Mouse (Mus musculus) gastrocnemius, postnatal 25 days (tissue): Measurements from ENCODE around the gene Paqr7. TPM values are rescaled to one million over a fixed set of nuclear protein-coding genes. Genes with fewer than 3 reads are reported as not detected.
A peak's percentile ranks its signal among the peaks of the same experiment; 100 is the strongest.

Source experiments
- DNase-seq: peaks from one replicate; pipeline ENCODE4 v3.0.0; 2022
- long read RNA-seq, 2 experiments: library from polyadenylated mRNA; stranded (forward); transcript quantifications; one replicate each; pipeline ENCODE4 v2.0.0; 2021
- total RNA-seq, 2 experiments: library from RNA; stranded (reverse); gene quantifications; 1 replicate in 1 of 2; 2 replicates in 1 of 2; pipeline ENCODE4 v1.2.3; 2021

Paqr7 gene
- total RNA-seq: 1 to 10 TPM; 2.3 to 4.9 TPM
- long read RNA-seq, experiment 1, partial matches to known transcripts: 8 of 10 reads
- long read RNA-seq, experiment 1, other reads (novel, unspliced or antisense): 0 of 10 reads
- long read RNA-seq, experiment 2, partial matches to known transcripts: 0 of 11 reads
- long read RNA-seq, experiment 2, other reads (novel, unspliced or antisense): 9 of 11 reads

DNA sequence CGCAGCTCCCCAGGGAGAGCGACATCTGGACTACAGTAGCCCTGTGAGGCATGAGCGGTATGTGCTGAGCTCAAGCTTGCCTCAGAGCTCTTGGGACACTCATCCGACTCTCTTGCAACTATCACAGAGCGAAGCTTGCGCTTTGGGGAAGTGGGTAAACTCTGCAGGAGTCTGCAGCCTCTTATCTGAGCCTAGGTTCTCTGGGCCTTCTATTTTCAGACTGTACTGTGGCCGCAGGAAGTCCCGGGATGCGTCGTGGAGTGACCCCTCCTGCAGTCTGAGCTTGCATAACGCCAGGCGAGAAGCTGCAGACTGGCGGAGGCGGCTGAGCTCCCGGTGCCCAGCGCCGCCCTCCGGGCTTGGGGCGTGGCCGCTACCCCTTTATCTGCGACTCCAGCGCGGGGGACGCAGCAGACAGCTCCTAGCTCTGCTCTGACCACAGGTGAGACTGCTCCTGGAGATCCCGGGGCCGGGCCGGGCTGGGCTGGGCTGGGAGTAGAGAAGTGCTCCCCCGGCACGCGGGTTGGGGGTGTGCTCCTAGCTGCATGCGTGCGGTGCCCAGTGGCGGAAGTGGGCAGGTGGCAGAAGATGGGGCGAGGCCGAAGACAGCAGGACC, at the start of gene Paqr7:
Gene Paqr7, plus strand, starts transcription at position 103 of the 616 bp plus-strand sequence.
- DNase-seq: peak; percentile 78

DNA sequence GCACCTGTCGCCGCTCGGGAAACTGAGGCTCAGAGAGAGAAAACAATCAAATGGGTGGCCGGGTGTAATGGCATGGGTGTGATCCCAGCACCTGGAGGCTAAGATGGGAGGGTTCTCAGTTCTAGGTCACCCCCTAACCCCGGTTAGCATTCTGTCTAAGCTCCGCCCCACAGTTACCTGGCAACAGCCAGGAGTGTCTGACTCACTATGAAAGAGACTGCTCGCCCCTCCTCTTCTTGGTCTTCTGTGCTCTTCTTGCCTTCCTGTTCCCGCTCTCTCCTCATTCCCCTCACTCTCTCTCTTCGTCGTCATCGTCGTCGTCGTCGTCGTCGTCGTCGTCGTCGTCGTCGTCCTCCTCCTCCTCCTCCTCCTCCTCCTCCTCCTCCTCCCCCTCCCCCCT, 48.5 kb upstream of the Paqr7 start:
- no peak for DNase-seq

DNA sequence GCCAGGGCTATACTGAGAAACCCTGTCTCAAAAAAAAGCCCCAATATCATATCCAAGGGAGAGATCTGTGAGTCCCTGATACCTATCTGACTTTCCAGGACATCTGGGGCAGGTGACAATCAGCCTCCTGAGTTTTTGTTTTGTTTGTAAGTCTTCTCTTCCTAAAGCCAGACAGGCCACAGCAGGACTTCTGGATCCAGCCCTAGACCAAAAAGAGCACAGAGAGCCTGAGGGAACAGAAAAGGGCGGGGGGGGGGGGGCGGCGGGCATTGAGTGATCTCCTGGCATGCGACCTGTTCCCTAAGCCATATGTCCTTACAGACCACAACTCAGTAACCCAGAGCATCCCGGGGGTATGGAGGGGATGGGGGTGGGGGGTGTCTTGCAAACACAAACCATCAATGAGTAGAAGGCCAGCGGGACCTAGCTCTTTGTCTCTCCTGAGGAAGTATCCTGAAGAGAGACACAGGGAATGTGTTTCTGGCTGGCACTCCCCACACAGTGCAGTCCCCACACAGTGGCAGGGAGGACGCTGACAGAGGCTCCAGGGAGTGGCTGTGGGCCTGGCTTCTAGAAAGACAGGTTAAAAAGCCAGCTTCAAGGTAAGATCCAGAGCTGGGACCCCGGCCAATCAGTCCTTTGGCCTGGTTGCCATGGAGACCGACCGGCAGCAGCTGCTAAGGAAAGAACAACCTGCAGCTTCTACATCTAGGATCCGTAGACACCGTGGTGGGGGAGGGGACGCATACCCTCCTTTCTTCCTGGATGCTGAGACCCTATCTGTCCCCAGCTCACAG, 46.7 kb upstream of the Paqr7 start:
- no peak for DNase-seq

DNA sequence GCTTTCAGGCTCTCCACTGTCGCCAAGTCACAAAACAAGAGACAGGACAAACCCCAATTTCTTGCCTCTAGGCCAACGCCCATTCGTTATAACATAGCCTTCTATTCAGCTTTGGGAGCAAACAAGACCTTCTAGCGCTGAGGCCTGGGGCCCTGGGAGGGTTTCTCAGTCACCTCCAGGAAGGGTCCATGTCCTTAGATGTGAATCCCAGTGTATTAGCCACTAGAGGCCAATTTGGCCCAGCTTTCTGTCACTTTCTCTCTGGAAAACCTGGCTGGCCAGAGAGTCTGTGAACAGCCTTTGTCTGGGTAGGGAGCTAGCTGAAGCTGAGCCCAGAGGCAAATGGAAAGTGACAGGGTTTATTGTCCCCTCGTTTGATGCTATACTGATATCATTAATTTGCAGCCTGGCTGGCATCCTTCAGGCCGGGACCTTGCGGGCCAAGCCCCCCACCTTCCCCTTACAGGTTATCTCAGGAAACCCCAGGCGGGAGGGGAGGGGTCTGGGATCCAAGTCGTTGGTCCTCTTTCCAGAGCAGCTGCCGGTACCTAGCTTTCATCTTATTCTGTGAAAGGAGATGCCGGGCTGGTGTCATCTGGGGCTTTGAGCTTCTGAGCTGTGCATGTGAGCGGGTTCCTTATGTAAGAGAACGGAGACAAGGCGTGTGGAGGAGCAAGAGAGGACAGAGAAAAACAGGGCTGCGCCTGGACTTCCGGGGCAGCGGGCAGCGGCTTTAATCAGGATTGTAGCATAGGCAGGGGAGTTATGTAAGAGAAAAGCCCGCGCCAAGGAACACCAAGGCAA, 45.9 kb upstream of the Paqr7 start:
- no peak for DNase-seq

DNA sequence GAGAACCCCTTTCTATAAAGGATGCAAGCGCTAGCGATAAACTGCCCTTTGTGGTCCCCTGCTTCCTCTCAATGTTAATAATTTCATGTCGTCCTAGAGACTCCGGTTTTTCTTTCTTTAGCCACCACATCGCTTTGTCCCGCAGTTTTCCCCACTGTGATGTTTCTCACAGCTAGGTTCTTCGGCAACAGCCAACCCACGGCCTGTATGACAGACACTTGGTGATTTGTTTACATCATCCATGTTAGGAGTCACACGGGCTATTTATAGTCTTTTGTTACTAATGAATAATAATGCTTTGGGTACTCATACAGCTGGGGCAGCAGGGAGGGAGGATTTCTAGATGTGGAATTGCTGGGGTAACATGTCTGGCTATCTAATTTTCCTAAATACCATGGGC, 45.0 kb upstream of the Paqr7 start:
- no peak for DNase-seq

DNA sequence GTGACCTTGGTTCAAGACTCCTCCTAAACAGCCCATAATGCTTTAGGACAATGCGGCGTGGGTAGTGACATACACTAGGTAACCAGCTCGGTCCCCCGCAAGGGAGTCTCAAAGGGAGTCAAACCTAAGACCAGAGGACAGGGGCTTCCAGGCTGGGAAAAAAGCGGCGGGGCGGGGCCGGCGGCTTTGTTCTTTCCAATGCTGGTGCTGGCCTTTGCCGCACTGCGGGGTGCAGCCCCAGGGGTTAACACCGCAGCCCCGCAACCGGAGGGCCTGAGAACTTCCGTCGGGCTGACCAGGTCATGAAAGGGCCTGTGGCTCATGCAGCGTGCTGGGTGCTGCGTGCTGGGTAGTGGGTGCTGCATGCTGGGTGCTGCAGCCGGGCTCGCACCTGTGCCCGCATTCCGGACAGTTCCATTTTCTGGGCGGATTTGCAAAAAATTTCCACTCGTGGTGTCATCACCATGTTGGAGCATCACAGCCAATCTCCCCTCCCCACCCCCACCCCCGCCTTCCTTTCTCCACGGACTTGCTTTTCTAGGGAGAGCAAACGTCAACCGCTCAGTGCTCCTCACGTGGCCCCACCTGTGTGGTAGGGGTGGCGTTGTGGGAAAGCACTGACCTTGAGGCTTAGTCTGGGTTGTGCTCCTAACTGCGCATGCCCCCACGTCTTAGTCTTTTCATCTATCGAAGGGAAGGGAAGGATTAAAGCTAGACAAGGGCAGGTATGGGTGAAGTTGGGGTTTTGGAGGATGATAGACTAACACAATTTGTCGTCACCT, 42.7 kb upstream of the Paqr7 start:
- no peak for DNase-seq

DNA sequence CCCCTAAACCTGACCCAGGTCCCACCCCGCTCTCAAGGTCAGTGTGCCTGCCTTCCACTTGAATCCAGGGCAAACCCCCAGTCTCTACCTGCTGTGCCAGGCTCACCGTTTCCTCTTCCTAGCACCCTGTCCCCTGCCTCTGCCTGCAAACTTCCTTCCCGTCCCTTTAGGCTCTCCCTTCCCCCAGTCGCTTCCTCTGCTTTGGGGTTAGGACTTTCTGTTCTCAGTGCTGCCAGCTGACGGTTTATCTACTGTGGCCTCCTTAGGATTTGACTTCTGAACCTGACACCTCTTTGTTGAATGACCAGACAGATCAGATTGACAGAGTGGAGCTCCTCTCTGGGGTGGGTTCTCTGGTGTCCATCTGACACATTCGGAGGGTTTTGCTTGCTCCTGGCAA, 41.2 kb upstream of the Paqr7 start:
- DNase-seq: no peak

DNA sequence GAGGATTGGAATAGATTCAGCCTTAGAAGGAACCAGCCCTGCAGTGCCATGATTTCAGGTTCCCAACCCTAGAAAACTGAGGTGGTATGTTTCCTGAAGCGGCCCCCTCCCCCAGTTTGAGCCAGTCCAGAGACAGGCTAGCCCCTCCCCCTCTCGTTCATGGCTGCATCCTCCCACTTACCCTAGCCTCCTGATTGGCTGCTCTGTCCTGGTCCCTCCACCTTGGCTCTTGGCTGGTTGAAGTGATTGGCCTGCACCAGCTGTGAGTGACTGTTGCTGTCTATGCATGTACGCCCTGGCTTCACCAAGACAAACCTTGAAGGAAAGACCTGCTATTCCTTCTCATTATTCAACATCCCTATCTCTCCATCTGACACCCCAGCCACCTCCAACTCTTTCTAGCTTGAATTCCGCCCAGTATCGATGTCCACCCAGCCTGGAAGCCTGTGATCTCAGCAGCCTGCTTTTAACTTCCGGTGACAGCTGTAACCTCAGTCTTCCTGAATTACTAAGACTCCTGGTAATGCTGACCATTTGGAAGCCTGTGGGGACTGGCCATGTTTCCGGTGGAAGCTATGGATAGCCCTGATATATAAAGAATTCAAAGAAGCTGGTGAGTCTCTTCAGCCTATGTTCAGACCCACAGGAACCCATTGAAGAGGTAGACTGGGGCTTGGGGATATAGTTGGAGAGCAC, 39.2 kb upstream of the Paqr7 start:
- DNase-seq: no peak

DNA sequence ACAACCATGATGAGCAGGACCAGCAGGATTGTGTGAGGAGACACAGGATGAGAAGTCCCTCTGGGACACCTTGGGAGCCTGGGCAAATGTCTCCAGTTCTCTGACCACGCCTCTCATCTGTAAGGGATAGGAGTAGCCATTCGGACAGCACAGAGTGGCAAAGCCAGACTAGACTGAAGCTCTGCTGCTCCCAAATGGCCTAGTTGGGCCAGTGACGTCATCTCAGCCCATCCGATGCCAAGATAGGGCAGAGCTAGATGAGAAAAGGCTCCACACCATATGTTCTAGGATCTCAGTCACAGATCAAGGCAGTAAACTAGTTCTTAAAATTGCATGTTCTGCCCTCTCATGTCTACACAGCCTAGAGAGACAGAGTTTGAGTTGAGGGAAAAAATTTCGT, 37.6 kb upstream of the Paqr7 start:
- no peak for DNase-seq

DNA sequence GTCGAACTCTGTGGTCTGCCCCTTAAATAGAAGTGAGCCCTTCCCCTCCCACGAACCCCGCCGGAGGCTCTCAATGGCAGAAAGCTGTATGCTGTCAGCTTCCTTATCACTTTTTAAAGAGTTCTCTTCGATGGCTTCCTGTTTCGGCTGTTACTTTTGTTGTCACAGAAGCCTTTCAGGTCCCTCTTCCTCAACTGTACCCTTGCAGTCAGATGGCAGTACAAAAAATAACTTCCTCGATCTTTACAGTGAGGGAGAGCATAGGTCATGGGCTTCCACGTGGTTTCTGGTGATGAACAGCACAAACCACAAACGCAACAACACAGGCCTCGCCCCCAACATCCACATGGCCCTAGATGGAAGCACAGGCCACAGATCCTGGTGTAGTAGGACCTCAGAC, 36.2 kb upstream of the Paqr7 start:
- no peak for DNase-seq

DNA sequence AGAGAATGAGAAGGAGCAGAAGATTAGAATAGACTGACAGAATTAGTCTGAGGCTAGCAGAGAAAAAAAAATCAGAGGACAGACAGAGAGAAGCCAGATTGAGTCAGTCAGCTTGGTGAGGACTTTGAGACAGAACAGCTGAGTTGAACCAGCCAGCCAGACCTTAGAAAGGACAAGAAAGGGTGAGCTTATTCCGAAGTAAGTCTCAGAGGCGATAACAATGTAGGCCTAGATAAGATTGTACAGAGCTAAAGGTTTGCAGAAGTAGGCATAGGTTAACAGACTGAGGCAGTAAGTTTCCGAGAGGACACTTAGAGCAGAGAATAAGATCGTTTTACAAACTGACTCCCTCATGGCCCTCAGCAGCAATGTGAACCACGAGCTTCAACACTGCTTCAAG, 35.2 kb upstream of the Paqr7 start:
- DNase-seq: no peak

DNA sequence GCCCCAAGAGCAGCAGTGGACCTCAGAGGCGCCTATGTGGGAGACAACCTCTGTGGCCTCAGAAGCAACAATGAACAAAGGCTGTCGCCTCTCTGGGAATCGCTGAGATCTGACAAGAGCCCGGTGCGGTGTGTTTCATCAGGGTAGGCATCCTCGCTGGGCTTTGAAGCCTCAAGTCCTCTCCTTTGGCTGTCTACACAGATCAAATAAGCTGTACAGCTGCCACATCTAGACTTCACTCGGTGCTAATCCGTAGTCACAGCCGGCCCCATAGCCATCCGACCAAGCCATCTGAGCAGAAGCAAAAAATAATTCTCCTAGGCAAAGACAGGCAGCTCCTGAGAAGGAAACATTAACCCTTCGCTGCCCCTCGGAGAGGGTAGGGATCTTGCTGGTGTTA, 30.7 kb upstream of the Paqr7 start:
- no peak for DNase-seq

DNA sequence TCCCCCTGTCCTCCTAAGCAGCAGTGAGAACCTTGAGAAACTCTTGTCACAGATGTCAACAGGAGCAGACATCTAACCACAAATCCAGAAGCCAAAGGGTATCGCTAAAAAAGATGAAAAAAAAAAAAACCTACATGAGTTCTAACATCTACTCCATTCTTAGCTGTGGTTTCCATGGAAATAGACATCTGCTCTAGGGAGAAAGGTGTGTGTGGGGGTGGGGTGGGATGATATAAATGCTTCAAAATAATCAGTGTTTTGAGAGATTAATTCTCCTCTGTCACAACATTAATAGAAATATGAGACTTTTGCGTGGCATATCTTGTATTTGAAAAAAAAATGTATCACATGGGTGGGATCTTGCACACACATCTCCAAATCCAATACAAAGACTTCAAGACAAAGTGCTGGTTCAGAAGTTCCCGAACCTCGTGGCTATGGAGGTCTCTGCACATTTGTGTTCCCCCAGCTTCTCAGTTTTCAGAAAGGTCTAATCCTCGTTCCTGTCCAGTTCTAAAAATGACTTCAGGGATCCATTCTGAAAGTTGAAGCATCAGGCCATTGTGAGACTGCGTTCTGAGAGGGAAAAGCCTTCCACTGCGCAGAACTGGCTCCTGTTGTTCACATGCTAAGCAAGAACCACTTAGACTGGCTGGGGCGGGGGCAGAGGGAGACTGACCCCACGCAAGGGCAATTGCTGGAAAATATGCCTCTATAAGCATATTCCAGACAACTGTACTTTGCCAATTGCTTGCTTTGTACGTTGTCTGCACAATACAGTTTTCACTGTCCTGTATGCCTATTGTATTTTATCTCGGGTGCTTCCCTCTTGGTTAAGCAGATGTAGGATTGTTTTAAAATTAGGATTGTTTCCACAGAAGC, 29.9 kb upstream of the Paqr7 start:
- no peak for DNase-seq

DNA sequence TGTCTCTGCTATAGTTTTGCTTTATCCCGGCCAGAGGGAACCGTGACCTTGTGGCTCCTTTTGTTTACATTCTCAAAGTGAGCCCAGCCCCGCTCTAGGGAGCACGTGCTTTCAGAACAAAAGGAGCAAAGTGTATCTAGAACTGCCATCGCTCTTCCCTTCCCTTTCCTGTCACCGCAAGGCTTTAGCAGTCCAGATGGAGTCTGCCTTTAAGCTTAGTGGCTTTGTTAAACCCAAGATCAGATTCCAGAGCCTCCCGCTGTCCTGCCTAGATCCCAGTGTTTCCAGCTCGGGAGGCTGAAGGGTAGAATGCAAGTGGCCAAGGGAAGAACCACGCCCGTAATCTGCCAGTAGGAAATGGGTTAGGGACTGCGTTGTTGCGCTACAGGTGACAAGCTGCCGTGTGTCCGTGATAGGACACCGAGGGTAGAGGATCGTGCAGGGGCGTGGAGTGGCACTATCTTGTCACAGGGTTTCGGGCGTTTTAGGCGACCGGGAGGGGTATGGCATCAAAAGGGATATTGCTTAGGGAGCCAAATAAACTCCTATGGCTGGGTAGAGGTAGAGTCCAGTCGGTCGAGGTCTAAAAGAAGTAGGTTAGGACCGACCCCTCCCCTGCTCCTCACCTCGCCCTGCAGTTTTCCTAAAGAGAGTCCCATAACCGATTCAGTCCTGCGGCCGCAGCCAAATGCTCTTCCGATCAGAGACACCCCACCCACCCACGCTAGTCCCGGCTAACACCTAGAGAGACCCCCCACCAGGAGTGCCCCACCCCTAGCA, 28.9 kb upstream of the Paqr7 start:
- no peak for DNase-seq

DNA sequence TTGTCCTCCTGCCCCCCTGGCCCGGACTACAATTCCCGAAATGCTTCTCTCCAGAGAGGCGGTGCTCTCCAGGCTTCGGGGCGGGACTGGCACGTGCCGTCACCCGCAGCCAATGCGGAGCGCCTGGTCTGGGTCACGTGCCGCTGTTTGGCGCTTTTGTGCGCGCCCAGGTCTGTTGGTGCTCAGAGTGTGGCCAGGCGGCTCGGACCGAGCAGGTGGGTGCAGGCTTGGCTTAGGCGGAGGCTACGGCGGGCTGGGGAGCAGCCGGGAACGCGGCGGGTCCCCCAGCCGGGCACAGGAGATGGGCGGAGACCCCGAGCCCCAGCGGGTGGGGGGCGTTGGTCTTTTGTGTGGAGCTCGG, 28.3 kb upstream of the Paqr7 start, which contains the start of gene Stmn1:
Gene Stmn1, plus strand, starts transcription at position 106 of the 361 bp plus-strand sequence.
- peak; percentile 93 for DNase-seq

DNA sequence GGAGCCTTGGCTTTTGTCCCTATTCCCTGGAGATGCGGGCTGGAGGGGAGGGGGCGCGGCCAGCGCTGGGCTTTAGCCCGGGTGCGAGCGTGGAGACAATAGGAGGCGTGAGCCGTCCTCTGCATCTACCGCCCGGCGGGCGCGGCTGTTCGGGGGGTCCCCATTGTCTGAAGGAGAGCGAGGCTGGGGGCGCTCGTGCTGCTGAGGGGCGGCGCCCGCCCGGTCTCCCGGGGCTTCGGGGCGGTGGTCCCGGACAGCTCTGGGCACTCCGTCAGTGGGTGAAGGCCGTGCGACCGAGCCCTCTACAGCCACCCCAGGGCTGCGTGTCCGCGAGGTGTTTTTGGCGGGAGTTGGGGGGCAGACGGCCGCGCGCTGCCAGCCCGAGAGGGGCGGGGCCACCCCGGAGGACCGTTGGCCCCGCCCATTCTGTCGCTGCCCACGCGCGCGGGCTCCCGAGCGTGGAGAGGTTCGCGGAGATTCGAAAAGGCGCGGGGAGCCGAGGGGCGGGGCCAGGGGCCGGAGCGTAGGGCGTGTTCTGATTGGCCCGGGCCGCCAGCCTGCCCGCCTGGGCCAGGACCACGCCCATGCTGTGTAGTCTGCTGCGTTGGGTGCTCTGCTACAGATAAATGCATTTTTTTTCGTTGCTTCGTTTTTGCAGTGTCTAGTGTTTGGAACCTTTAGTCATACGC, 27.8 kb upstream of the Paqr7 start:
- DNase-seq: peak; percentile 91

DNA sequence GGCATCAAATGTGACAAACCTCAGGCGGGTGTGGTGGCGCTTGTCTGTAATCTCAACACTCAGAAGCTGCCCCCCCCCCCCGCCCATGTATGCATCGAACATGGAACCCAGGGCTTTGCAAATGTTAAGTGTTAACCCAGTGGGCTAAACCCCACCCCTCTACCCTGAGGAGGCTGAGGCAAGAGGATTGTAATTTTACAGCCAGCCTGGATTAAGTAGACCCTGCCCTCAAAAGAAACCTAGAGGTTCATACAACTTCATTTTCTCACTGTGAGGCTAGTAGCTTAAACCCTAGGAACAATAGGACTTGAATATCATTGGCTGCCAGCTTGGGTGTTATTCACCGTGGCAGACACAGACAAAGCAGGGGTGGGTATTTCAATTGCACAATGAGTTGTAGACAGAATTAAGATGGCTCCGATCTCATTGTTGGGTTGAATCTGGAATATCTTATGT, 27.1 kb upstream of the Paqr7 start:
- DNase-seq: no peak

DNA sequence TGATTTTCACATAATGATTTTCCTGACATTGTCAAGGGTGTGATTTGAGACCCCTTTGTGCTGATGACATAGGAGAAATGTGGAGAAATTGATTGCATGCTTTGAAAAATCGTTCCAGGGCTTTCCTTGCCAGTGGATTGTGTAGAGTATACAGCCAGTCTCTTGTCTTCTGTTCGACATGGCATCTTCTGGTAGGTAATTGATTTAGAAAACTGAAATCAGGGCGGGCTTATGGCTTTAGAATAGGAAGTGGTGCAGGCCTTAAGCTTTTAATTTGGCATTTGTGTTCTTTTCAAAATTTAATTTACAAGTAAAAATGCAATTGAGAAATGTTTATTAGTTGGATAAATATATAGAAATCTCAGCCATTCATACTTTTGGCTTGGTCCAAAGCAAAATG, 26.5 kb upstream of the Paqr7 start:
- DNase-seq: no peak

DNA sequence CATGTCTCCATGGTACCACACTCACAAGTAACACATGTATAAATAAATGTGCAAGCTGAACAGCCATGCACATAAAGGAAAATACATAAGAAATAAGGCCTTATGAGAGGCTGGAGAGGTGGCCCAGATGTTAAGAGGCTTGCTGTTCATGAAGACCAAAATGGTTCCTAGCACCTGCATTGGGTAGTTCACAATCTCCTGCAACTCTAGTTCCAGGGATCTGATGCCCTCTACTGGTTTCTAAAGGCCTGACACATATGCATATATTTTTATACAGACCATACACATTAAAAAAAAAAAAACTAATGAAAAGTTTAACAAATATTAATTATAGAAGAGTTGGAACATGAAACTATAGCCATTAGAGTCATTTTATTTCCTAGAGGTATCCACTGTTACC, 25.0 kb upstream of the Paqr7 start:
- no peak for DNase-seq
